Mouse (Mus musculus) liver, embryonic 12.5 days (tissue): ENCODE measurements around the gene Kdm4d. TPM values are rescaled to one million over a fixed set of nuclear protein-coding genes. Genes with fewer than 3 reads are reported as not detected.
"Not testable (repeated sequence)": the region's sequence is repeated elsewhere in the genome, so short reads cannot be mapped to it uniquely, and the experiment has no call there.

Experiments
- ATAC-seq: fragments of 200-750 bp; cut with Nextera tagmentation; 2 replicates; pipeline ENCODE4 v1.8.0; 2017; ENCODE audit warnings: moderate number of reproducible peaks, mild to moderate bottlenecking, moderate library complexity
- H3K27ac ChIP-seq: fragments of 300-500 bp; sonication (generic); 2 replicates; pipeline ENCODE4 v1.5.1; 2016; ENCODE audit warnings: mild to moderate bottlenecking
- H3K27me3 ChIP-seq: fragments of 300-500 bp; sonication (generic); replicated peaks from 2 replicates; pipeline ENCODE4 v1.6.1; 2016; ENCODE audit warnings: mild to moderate bottlenecking, moderate library complexity
- H3K36me3 ChIP-seq: fragments of 300-500 bp; sonication (generic); 2 replicates; pipeline ENCODE4 v1.6.1; 2016; ENCODE audit warnings: mild to moderate bottlenecking, moderate library complexity
- H3K4me1 ChIP-seq: fragments of 300-500 bp; sonication (generic); 2 replicates; pipeline ENCODE4 v1.6.1; 2016
- H3K4me2 ChIP-seq: fragments of 300-500 bp; sonication (generic); 2 replicates; pipeline ENCODE4 v1.6.1; 2016; ENCODE audit warnings: mild to moderate bottlenecking, moderate library complexity
- H3K4me3 ChIP-seq: fragments of 300-500 bp; sonication (generic); 2 replicates; pipeline ENCODE4 v1.5.1; 2016; ENCODE audit warnings: mild to moderate bottlenecking, moderate library complexity
- H3K9ac ChIP-seq: fragments of 300-500 bp; sonication (generic); 2 replicates; pipeline ENCODE4 v1.6.1; 2016; ENCODE audit warnings: mild to moderate bottlenecking, moderate library complexity
- H3K9me3 ChIP-seq: fragments of 300-500 bp; sonication (generic); replicated peaks from 2 replicates; pipeline ENCODE4 v1.6.1; 2016; ENCODE audit warnings: mild to moderate bottlenecking, moderate library complexity
- WGBS: fragments of 180-500 bp; shearing (Covaris S2); methylation state at CpG from one replicate; pipeline ENCODE4 v1.1.7; 2016; ENCODE audit not compliant: insufficient replicate concordance; 5-methylcytosine and 5-hydroxymethylcytosine counted together
- polyA plus RNA-seq: library from polyadenylated mRNA; unstranded; fragments of >200 nt; fragmentation: Nextera tagmentation; extraction: Ambion mirVana; gene quantifications from 2 replicates; pipeline ENCODE4 v1.2.1, GENCODE M21; 2016

Gene Kdm4d
- polyA plus RNA-seq, 1 experiment from 2014 or later = 0.10 TPM

- Histone ChIP-seq H3K27me3 (no peaks in the 10 kb centered on the region), H3K36me3 (no peaks in the 10 kb centered on the region), H3K4me3 (no peak overlapping the region), H3K9ac (no peak overlapping the region), H3K9me3 (no peaks in the 10 kb centered on the region), H3K4me2 (no peak overlapping the region), H3K27ac (no peak overlapping the region), H3K4me1 (no peaks in the 10 kb centered on the region)
- WGBS = 47% methylated on average over 3 of the region's 3 CpGs
- ATAC-seq = no peak
These were observed 20.8 kb upstream of the Kdm4d start for GRCm38 (mm10) chr9:14520971-14521670.

DNA sequence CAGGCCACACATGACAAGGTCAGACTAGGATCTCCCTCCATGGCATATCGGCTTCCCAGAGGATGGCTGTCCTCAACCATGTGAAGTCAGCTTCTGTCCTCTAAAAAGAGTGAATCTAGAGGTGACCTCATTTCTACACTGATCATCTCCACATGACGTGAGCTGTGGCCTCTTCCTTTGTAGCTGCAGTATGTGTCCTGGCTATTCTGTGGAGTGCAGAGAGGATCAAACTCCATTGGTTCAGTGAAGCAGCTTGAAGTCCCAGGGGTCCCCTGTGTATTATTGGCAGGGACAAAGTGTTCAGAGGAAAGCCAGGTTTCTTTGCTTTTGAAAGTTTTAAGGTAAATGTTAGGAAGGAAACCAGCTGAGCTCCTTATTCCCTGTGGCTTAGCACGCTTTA lies 17.8 kb upstream of the Kdm4d start:
- Histone ChIP-seq H3K4me3 (no peak overlapping the region), H3K4me1 (no peaks in the 10 kb centered on the region), H3K27ac (no peak overlapping the region), H3K27me3 (no peaks in the 10 kb centered on the region), H3K9ac (no peak overlapping the region), H3K9me3 (no peaks in the 10 kb centered on the region), H3K36me3 (no peaks in the 10 kb centered on the region), H3K4me2 (no peak overlapping the region)
- WGBS = 61% methylated on average over 3 of the region's 3 CpGs
- no peak for ATAC-seq

DNA sequence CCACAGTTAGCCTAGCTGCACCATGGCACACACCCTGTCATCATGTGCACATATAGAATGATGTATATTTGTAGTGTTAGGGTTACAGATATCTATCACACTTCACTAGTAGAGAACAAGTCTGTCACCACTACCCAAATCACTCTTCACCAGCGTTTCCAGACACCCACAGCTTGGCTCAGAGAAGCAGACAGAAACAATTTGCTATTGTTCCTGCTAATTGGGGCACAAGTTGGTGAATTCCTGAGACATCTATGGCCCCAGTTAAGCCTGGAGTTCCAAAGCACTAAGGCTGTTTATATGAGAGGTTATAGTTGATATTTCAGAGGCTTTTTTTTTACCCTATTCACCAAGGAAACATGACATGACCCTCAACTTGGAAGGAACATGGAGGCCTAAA lies 17.0 kb upstream of the Kdm4d start:
- Histone ChIP-seq H3K9me3 (no peaks in the 10 kb centered on the region), H3K9ac (no peak overlapping the region), H3K27me3 (no peaks in the 10 kb centered on the region), H3K4me3 (no peak overlapping the region), H3K4me2 (no peak overlapping the region), H3K27ac (no peak overlapping the region), H3K36me3 (peaks cover 3% of the 10 kb centered on the region; the same call in 1 of the 2 replicates), H3K4me1 (no peaks in the 10 kb centered on the region)
- WGBS = 38% methylated on average over 1 of the region's 1 CpGs
- no peak for ATAC-seq

DNA sequence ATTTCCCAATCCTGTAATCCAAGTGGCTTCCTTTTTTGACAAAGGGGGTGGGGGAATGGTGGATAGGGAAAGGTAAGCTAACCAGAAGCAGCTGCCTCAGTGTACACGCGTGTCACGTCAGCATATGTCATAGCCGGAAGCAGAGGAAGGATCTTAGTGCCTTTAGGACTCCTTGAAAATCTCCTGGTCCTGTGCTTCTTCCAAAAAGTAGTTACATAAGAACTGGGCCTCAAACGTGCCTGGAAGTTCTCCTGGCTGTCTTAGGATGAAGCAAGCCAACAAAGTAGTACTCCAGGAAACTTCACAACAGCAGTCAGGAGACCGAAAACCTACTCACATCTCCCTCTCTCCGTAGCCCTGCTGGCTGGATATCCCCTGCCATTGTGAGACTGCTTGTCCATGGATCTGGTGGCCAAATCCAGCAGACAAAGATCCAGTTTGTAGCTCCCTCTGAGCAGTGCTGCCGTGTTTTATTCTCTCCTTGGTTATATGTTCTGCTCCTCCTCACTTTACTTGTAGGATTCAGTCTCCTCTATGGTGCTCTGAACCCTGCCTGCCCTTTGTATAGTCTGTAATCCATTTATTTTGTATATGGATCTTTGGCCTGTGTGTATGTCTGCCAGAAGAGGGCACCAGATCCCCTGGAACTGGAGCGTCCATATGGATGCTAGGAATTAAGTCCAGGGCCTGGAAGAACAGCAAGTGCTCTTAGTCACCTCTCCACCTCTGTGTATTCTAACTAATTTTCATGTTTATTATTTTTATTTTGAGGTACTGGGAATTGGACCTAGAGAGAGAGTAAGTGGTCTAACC lies 12.6 kb upstream of the Kdm4d start:
- H3K4me2 ChIP-seq = no peak overlapping the region
- H3K36me3 ChIP-seq = peaks cover 44% of the 10 kb centered on the region
- ATAC-seq = no peak
- no peak overlapping the region for H3K27ac ChIP-seq
- no peaks in the 10 kb centered on the region for H3K27me3 ChIP-seq
- WGBS = 74% methylated on average over 9 of the region's 9 CpGs
- no peaks in the 10 kb centered on the region for H3K4me1 ChIP-seq
- no peak overlapping the region for H3K9ac ChIP-seq
- H3K9me3 ChIP-seq = no peaks in the 10 kb centered on the region
- no peak overlapping the region for H3K4me3 ChIP-seq

- no peak for ATAC-seq
- H3K36me3 ChIP-seq = peaks cover 38% of the 10 kb centered on the region
- no peaks in the 10 kb centered on the region for H3K27me3 ChIP-seq
- H3K4me1 ChIP-seq = peaks cover 16% of the 10 kb centered on the region
- WGBS = 1% methylated on average over 10 of the region's 10 CpGs
- H3K9me3 ChIP-seq = no peaks in the 10 kb centered on the region
- peak overlapping the region; percentile 85 for H3K9ac ChIP-seq
- H3K27ac ChIP-seq = peak overlapping the region; percentile 68
- peak overlapping the region; percentile 95 for H3K4me3 ChIP-seq
- peak overlapping the region; percentile 80 for H3K4me2 ChIP-seq
These were observed 688 bp upstream of the Kdm4d start for GRCm38 (mm10) chr9:14500916-14501424.

- WGBS = 59% methylated on average over 4 of the region's 4 CpGs
- Histone ChIP-seq H3K9me3 (no peaks in the 10 kb centered on the region), H3K36me3 (peaks cover 21% of the 10 kb centered on the region), H3K4me2 (peak overlapping the region; percentile 69), H3K4me1 (peaks cover 16% of the 10 kb centered on the region), H3K27ac (no peak overlapping the region), H3K27me3 (no peaks in the 10 kb centered on the region), H3K9ac (0 out of 2 replicates have a peak overlapping the region, but pooled peaks have one; percentile 76), H3K4me3 (peak overlapping the region; percentile 95)
- ATAC-seq = no peak
These were observed 1.2 kb downstream of the Kdm4d start for GRCm38 (mm10) chr9:14498896-14499705.

GRCm38 (mm10) chr9:14463668-14464067 lies 36.6 kb downstream of the Kdm4d start:
- not testable (repeated sequence) for H3K4me3 ChIP-seq, H3K27me3 ChIP-seq, H3K9ac ChIP-seq, H3K4me2 ChIP-seq, H3K27ac ChIP-seq, H3K36me3 ChIP-seq, H3K9me3 ChIP-seq, H3K4me1 ChIP-seq, ATAC-seq
- WGBS = 63% methylated on average over 12 of the region's 12 CpGs

DNA sequence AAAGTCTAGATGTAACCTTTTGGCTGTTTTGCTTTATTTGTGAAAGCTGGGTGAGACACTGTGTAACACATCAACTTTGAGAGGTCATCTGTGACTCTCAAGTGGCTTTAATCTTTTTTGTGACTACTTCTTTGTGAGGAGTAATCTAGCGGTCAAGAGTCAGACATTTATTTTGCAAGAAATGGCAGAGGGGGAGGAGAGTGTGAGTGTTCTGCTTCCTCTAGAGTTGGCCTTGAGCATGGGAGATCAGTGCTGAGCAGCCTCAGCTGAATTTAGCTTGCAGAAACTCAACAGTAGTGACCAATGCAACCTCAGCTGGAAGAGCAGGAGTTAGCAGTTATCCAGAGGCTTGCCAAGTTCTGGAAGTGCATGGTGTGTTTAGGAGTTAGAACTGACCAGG lies 37.7 kb downstream of the Kdm4d start:
- not testable (repeated sequence) for H3K27me3 ChIP-seq, H3K4me2 ChIP-seq, H3K9me3 ChIP-seq, H3K4me3 ChIP-seq, ATAC-seq, H3K36me3 ChIP-seq, H3K4me1 ChIP-seq, H3K27ac ChIP-seq, H3K9ac ChIP-seq
- WGBS = 90% methylated on average over 1 of the region's 1 CpGs

DNA sequence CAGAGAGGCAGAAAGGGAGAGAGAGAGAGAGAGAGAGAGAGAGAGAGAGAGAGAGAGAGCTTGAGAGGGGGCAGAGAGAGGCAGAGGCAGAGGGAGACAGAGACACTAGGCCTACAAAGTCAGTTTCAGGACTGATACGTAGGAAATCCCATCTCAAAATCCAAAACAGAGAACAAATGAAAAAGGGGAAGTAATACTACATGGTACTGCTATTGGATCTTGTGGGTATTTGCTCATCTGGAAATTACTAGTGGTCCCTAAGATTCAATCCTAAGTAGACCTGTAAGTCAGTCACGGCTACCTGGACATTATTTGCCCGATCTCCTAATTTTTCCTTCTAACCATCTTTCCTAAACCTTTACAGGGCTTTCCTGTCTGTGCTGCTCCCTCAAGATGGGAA lies 44.0 kb downstream of the Kdm4d start:
- H3K27ac ChIP-seq = no peak overlapping the region
- 58% methylated on average over 3 of the region's 3 CpGs for WGBS
- H3K9ac ChIP-seq = no peak overlapping the region
- no peaks in the 10 kb centered on the region for H3K27me3 ChIP-seq
- H3K4me3 ChIP-seq = no peak overlapping the region
- H3K4me1 ChIP-seq = no peaks in the 10 kb centered on the region
- no peak overlapping the region for H3K4me2 ChIP-seq
- H3K9me3 ChIP-seq = no peaks in the 10 kb centered on the region
- H3K36me3 ChIP-seq = no peaks in the 10 kb centered on the region
- ATAC-seq = no peak

- not testable (repeated sequence) for H3K27me3 ChIP-seq, ATAC-seq, H3K9me3 ChIP-seq, H3K4me3 ChIP-seq, H3K36me3 ChIP-seq, H3K4me2 ChIP-seq, H3K9ac ChIP-seq, H3K4me1 ChIP-seq, H3K27ac ChIP-seq
- WGBS = 43% methylated on average over 8 of the region's 8 CpGs
These were observed 49.2 kb downstream of the Kdm4d start for GRCm38 (mm10) chr9:14451120-14451519.

- not testable (repeated sequence) for ATAC-seq, H3K4me1 ChIP-seq, H3K27me3 ChIP-seq, H3K4me3 ChIP-seq, H3K9me3 ChIP-seq, H3K27ac ChIP-seq, H3K36me3 ChIP-seq, H3K9ac ChIP-seq, H3K4me2 ChIP-seq
- WGBS = 71% methylated on average over 2 of the region's 2 CpGs
These were observed 53.2 kb downstream of the Kdm4d start for GRCm38 (mm10) chr9:14447086-14447485.

DNA sequence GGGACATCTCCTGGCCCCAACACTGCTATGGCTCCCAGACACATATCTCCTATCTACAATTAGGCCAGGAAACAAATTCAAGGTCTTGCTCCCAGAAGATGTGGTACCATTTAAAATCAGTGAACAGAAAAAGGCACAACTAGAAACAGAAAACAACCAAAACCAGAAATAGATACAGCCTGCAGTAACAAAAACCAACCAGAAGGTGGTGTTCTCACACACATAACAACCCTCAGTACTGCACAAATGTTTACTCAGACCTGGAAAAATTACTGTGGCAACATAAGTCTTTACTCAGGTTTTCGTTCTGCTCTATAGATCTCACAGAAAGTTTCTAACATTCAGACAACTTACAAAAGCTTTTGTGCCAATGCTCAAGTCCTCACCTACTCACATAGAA lies 59.9 kb downstream of the Kdm4d start:
- H3K9ac ChIP-seq = no peak overlapping the region
- H3K4me3 ChIP-seq = no peak overlapping the region
- no peaks in the 10 kb centered on the region; the same call in 1 of the 2 replicates for H3K9me3 ChIP-seq
- no peak overlapping the region for H3K4me2 ChIP-seq
- no peak overlapping the region for H3K27ac ChIP-seq
- no peaks in the 10 kb centered on the region for H3K36me3 ChIP-seq
- WGBS = 77% methylated on average over 1 of the region's 1 CpGs
- no peaks in the 10 kb centered on the region for H3K27me3 ChIP-seq
- no peak for ATAC-seq
- H3K4me1 ChIP-seq = no peaks in the 10 kb centered on the region
